Mouse (Mus musculus) heart, postnatal 25 days (tissue): Measurements from ENCODE around the gene Medag. TPM values are rescaled to one million over a fixed set of nuclear protein-coding genes. Genes with fewer than 3 reads are reported as not detected.

ENCODE experiments used
- DNase-seq: peaks from one replicate; pipeline ENCODE4 v3.0.0; 2022; ENCODE audit warnings: low spot score
- intact Hi-C: fragments of 180-260 bp; cut with DNase I; formaldehyde crosslinking; loops from one replicate; pipeline ENCODE4 v1.15.1; 2025
- total RNA-seq, 2 experiments: library from RNA; stranded (reverse); gene quantifications; 2 replicates each; pipeline ENCODE4 v1.2.3; 2021

The Medag gene
- total RNA-seq, 2 experiments from 2014 or later, result 16.2 to 16.7 TPM

- intact Hi-C loops, result no loop called here
- no peak for DNase-seq
Observed at GRCm38 (mm10) chr5:149426525-149426924, 15.0 kb downstream of the Medag start.

DNA sequence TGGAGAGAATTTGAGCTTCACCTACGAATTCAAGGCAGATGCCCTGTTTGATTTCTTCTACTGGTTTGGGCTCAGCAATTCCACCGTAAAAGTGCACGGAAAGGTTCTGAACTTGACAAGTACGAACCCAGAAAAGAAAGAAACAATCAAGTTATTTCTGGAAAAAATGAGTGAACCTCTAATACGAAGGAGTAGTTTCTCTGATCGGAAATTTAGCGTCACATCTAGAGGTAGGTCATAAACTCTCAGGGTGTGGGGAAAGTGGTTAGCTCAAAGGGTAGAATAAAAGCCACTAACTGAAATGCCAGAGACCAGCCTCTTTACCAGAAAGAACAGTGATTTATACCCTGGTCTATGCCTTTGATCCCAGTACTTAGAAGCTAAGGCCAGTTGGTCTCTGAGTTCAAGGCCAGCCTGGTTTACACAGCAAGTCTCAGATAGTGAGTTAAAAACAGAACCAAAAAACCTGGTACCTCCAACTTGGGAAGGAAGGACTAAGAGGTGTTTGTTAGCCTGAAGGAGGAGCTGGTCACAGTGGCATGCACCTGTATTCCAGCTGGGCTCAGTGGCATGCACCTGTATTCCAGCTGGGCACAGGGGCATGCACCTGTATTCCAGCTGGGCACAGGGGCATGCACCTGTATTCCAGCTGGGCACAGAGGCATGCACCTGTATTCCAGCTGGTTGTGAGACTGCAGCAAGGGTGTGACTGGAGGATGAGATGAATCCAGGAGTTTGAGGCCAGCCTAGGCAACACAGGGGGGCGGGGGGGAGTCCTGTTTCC, 15.9 kb downstream of the Medag start:
- DNase-seq, result no peak
- intact Hi-C loops, result no loop called here

GRCm38 (mm10) chr5:149428347-149428746, 16.8 kb downstream of the Medag start:
- no peak for DNase-seq
- intact Hi-C loops, result no loop called here

- DNase-seq, result peak; percentile 16
- intact Hi-C loops, result no loop called here
Observed at GRCm38 (mm10) chr5:149428810-149429255, 17.3 kb downstream of the Medag start.

DNA sequence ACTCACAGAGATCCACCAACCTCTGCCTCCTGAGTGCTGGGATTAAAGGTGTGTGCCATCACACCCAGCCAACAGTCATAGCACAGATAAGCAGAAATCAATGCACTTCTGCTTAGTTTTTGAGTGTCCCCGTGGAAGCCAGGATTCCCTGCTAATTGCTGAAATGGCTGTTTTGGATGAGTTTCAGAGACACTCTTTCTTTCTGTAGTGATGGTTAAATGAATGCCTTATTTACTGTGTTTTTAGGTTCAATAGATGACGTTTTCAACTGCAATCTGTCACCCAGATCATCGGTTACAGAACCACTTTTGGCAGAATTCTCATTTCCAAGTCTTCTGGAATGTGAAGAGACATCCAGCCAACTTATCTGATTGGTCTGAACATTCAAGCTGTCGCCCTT, 18.0 kb downstream of the Medag start:
- DNase-seq, result no peak
- intact Hi-C loops, result no loop called here

DNA sequence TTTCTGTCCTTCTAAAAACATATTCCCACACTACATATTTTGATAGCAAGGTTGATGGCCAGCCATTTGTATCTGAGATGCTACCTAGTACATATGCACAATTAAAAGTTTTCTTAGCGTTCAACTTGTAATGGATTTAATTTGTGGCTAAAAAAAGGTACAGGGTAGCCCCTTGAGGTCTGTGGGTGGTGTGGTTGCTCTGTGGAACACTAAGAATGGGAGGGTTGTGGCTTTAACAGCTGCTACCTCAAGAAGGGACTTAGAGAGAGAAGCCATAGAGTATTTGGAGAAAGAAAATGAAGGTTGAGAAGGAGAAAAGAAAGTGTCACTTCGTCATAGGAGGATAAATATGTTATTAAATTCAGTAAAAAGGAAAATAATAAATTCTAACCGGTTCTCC, 19.4 kb downstream of the Medag start:
- intact Hi-C loops, result no loop called here
- no peak for DNase-seq

DNA sequence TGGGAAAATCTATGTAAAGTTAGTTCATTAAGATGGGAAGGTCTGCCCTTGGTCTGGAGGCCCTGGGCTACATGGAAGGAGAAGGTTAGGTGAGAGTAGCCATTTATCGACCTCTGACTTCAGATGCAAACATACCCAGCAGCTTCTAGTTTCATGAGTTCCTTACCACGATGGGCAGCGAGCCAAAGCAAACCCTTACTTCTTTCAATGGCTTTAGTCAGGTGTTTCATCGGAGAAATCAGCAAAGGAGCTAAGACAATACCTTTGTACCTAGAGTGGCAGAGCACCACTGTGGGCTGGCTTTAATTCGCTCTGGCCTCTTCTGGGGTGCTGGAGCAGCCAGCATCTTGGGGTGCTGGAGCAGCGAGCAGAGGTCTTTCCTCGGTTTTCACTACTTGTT, 22.1 kb downstream of the Medag start:
- no peak for DNase-seq
- intact Hi-C loops, result no loop called here

- DNase-seq, result no peak
- intact Hi-C loops, result no loop called here
Observed at GRCm38 (mm10) chr5:149434141-149434690, 22.7 kb downstream of the Medag start.

DNA sequence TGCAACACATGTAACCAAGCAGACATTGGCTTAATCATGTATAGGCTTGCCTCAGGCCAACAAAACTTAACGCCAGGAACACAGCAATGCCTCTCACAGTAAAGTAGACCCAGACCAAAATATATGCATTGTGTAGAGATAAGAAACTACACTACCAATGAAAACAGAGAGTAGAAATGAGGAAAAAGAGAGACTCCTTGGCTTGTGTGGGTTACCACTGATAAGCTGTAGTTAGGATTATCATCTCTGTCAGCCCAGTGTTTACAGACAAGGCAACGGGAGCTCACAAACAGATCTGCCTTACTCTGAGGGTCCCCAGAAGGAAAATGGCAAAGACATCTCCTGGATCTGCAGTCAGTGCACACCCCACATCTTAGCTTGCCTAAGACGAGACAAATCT, 25.0 kb downstream of the Medag start:
- no peak for DNase-seq
- intact Hi-C loops, result no loop called here

DNA sequence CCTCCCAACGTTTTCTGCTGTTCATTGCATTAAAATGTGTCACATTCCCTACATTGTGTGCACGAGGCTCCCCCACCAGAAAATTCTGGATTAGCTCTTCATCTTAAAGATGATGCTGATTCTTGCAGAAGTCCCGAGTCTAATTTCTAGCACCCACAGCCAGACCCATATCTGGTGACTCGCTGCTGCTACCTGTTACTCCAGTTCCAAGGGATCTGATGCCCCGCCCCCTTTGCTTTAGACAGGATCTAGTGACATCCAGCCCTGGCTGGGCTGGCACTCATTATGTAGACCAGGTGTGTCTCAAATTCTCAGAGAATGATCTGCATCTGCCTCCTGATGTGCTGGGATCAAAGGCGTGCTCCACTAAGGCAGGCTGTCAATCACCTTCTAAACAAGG, 25.6 kb downstream of the Medag start:
- no peak for DNase-seq
- intact Hi-C loops, result no loop called here

DNA sequence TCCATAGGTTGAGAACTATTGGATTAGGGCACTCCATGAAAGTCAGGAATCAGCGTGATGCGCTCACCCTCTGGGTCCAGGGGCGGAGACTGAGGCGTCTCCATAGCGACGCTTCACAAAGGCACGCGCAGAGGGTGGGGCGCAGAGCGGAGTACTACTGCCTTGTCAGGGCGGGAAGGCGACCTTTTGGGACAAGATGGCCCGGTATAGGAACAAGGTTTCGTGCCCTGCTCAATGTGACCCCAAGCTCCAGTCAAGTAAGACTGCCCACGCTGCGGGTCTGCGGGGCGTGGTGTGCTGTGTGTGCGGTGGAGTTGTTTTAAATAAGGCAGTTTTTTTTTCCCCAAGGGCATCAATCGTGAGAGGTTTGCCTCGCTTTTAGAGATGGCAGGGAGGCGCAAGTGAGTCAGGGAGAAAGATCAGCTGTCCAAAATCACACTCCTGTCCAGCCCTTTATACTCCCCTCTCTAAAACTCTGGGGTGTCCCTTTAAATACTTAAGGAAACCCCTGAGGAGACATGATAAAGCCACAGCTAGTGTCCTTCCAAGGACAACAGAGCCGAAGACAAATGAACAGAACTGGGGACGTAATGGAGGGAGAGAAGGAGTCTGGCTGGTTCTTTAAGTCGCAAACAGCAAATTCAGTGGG, 28.1 kb downstream of the Medag start, which contains the start of gene Tex26:
Gene Tex26, plus strand, starts transcription at position 130 of the 649 bp plus-strand sequence.
- DNase-seq, result peak; percentile 29
- intact Hi-C loops, result no loop called here

- intact Hi-C loops, result no loop called here
- DNase-seq, result peak; percentile 21
Observed at GRCm38 (mm10) chr5:149440180-149440573, 28.6 kb downstream of the Medag start.

GRCm38 (mm10) chr5:149441646-149442276, 30.2 kb downstream of the Medag start:
- DNase-seq, result no peak
- intact Hi-C loops, result no loop called here

GRCm38 (mm10) chr5:149442277-149442660, 30.7 kb downstream of the Medag start:
- no peak for DNase-seq
- intact Hi-C loops, result no loop called here

DNA sequence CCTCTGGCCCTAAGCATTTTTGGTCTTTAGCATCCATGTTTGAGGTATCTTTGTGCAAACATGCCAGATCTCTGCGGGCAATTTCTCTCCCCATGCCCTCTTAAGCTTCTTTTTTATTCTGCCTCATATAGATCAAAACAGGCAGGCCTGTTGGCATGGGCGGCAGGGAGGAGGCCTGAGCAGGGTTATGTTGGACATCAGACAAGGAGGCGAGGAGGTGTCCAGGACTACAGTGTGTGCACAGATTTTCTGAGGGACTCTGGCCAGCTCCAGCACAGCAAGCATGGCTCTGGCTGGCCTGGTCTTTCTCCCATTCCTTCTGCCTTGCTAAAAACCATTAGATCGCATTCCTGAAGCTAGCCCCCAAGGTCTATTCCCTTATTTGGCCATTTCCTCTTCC, 32.9 kb downstream of the Medag start:
- intact Hi-C loops, result no loop called here
- no peak for DNase-seq

DNA sequence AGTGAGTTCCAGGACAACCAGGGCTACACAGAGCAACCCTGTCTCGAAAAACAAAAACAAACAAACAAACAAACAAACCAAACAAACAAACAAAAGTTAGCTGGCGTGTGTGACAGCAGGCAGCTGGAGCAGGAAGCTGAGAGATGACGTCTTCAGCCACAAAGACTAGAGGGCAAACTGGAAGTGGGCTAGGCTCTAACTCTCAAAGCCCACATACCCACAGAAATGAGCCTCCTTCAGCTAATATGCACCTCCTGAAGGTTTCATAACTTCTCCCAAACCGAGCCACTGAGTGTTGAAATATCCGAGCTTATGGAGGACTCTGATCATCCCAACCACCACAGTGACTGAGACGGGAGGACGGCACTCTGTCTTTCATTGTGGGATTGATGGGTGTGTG, 34.9 kb downstream of the Medag start:
- intact Hi-C loops, result no loop called here
- no peak for DNase-seq

GRCm38 (mm10) chr5:149447733-149448132, 36.2 kb downstream of the Medag start:
- no peak for DNase-seq
- intact Hi-C loops, result no loop called here

DNA sequence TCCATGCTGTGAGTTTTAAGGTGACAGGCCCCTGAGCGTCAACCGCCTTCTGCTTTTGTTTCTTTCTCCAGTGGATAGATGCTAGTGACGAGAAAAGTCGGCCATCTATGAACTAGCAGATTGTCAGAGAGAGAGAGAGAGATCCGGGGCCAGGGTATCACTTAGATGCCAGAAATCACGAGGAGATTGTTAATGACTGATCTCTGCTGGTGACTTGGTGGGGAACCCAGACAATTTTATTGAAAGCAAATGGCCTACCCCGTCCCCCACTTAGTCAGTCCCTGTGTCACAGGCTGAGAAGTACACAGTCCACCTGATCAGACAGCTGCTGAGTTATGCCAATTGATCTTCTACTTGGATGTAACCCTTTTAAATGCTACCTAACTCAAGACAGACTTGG, 37.9 kb downstream of the Medag start:
- no peak for DNase-seq
- intact Hi-C loops, result no loop called here

DNA sequence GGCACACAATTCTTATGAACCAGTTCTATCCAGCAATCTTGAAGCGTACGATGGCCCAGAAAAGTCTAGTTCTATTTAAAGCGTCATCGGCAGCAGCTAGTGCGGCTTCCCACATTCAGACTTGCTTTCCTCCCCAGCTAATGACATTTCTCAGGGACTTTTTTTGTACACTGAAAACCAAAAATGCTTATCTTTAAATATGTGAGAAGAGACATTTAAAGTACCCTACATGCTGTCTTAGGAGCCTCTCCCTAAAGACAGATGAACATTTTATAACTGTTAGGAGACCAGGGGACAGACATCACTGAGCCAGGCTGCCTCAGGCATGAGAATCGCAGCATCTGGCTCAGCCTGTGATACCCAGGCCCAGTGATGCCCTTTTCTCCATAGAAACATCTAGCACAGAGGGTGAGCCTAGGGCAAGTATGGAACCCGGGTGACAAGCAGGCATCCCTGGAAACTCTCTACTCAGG, 39.7 kb downstream of the Medag start:
- no peak for DNase-seq
- intact Hi-C loops, result no loop called here

GRCm38 (mm10) chr5:149454281-149454680, 42.7 kb downstream of the Medag start:
- DNase-seq, result peak; percentile 33
- intact Hi-C loops, result loop anchor here (1.0 kb wide), 1 partner anchor 70 kb away; no protein-coding TSS in a partner anchor

DNA sequence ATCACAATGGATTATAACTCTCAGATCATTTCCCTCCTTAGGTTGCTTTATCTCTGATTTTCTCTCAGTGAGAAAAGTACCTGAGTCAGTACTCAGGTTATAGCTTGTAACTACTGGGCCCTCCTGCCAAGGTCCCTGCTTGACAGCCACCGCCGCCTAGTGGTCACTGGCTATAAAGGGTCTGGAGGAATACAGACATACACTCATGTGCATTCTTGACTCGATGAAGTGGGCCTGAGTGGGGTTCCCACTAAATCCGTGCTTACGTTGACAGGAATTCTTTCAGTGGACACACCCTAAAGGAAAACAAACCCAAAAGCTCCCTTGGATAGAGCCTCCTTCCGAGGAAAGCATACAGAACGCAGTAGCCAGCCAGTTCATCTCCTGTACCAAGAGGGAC, 45.0 kb downstream of the Medag start:
- intact Hi-C loops, result no loop called here
- DNase-seq, result no peak
